Mouse (Mus musculus) neural tube, embryonic 15.5 days (tissue): ENCODE data around the gene Gusb. TPM values are rescaled to one million over a fixed set of nuclear protein-coding genes. Genes with fewer than 3 reads are reported as not detected.

Experiments used
- ATAC-seq: fragments of 200-750 bp; cut with Nextera tagmentation; 2 replicates; pipeline ENCODE4 v1.8.0; 2017; ENCODE audit warnings: mild to moderate bottlenecking, moderate TSS enrichment, moderate library complexity; ENCODE audit not compliant: low FRiP score
- H3K27ac ChIP-seq: fragments of 300-500 bp; sonication (generic); replicated peaks from 2 replicates; pipeline ENCODE4 v1.5.1; 2015; ENCODE audit warnings: mild to moderate bottlenecking, inconsistent platforms
- H3K27me3 ChIP-seq: fragments of 300-500 bp; sonication (generic); replicated peaks from 2 replicates; pipeline ENCODE4 v1.6.1; 2015; ENCODE audit warnings: inconsistent platforms
- H3K36me3 ChIP-seq: fragments of 300-500 bp; sonication (generic); 2 replicates; pipeline ENCODE4 v1.6.1; 2015; ENCODE audit warnings: inconsistent platforms
- H3K4me1 ChIP-seq: fragments of 300-500 bp; sonication (generic); 2 replicates; pipeline ENCODE4 v1.6.1; 2015; ENCODE audit warnings: inconsistent platforms
- H3K4me2 ChIP-seq: fragments of 300-500 bp; sonication (generic); 2 replicates; pipeline ENCODE4 v1.6.1; 2015; ENCODE audit warnings: inconsistent platforms, mild to moderate bottlenecking, moderate library complexity
- H3K4me3 ChIP-seq: fragments of 300-500 bp; sonication (generic); replicated peaks from 2 replicates; pipeline ENCODE4 v1.5.1; 2015; ENCODE audit warnings: mild to moderate bottlenecking, inconsistent platforms
- H3K9ac ChIP-seq: fragments of 300-500 bp; sonication (generic); replicated peaks from 2 replicates; pipeline ENCODE4 v1.6.1; 2015; ENCODE audit warnings: mild to moderate bottlenecking, inconsistent platforms
- H3K9me3 ChIP-seq: fragments of 300-500 bp; sonication (generic); replicated peaks from 2 replicates; pipeline ENCODE4 v1.6.1; 2016; ENCODE audit warnings: inconsistent platforms
- whole genome bisulfite sequencing: fragments of 180-500 bp; shearing (Covaris S2); methylation state at CpG from one replicate; pipeline ENCODE4 v1.1.7; 2015; ENCODE audit warnings: mixed read lengths; 5-methylcytosine and 5-hydroxymethylcytosine counted together
- polyA plus RNA-seq: library from polyadenylated mRNA; unstranded; fragments of >200 nt; fragmentation: Nextera tagmentation; extraction: Ambion mirVana; gene quantifications from 2 replicates; pipeline ENCODE4 v1.2.1, GENCODE M21; 2015

The Gusb gene
- 37.8 and 45.4 TPM in 2 replicates for polyA plus RNA-seq

- H3K27me3 ChIP-seq = no peaks in the 10 kb centered on the region
- 1% methylated on average over 39 of the region's 39 CpGs for WGBS
- peak; percentile 91 for ATAC-seq
Observed at GRCm38 (mm10) chr5:130002301-130003146, at the start of gene Gusb. Gene Gusb, minus strand, starts transcription at chr5:130003049.

DNA sequence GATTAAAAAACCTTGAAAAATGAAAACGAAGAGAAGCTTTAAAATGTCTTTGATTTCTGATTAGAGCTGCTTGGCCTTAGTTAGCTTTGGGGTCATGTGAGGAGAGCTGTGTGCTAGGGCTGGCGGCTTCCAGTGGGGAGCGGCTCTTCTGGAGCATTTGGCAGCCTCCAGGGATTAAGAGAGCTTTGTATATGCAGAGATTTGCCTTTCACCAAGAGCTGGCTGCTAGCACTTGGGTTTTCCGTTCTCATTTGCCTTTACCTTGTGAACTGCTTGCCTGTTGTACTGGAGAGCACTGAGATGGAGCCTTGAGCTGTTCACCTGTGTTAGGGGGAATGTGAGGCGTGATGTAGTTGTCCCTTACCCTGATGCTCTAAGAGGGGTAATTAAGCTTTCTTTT, 49.7 kb upstream of the Gusb start:
- no peak overlapping the region for H3K27ac ChIP-seq
- H3K36me3 ChIP-seq = peaks cover 35% of the 10 kb centered on the region
- H3K9me3 ChIP-seq = no peaks in the 10 kb centered on the region
- WGBS = 86% methylated on average over 5 of the region's 5 CpGs
- H3K4me3 ChIP-seq = no peak overlapping the region
- no peak for ATAC-seq
- H3K4me1 ChIP-seq = no peaks in the 10 kb centered on the region
- H3K4me2 ChIP-seq = no peak overlapping the region
- H3K9ac ChIP-seq = no peak overlapping the region
- no peaks in the 10 kb centered on the region for H3K27me3 ChIP-seq

More at GRCm38 (mm10) chr5:130002301-130003146, at the start of gene Gusb:
- Histone ChIP-seq H3K27ac (peak within 1 kb of the TSS; percentile 54), H3K4me3 (peak within 1 kb of the TSS; percentile 56), H3K36me3 (no peaks in the 10 kb centered on the region), H3K4me1 (peaks cover 20% of the 10 kb centered on the region), H3K9ac (peak within 1 kb of the TSS; percentile 69), H3K9me3 (no peaks in the 10 kb centered on the region), H3K4me2 (peak within 1 kb of the TSS; percentile 74)

- Histone ChIP-seq H3K4me3 (no peak overlapping the region), H3K4me1 (no peaks in the 10 kb centered on the region), H3K27ac (no peak overlapping the region), H3K9ac (no peak overlapping the region), H3K9me3 (no peaks in the 10 kb centered on the region), H3K4me2 (no peak overlapping the region), H3K27me3 (no peaks in the 10 kb centered on the region), H3K36me3 (peaks cover 47% of the 10 kb centered on the region)
- ATAC-seq = no peak
- 91% methylated on average over 15 of the region's 15 CpGs for WGBS
Observed at GRCm38 (mm10) chr5:130051073-130051860, 48.4 kb upstream of the Gusb start.

- Histone ChIP-seq H3K27ac (no peak overlapping the region), H3K4me2 (no peak overlapping the region), H3K9ac (no peak overlapping the region), H3K27me3 (no peaks in the 10 kb centered on the region), H3K9me3 (no peaks in the 10 kb centered on the region), H3K4me3 (no peak overlapping the region), H3K4me1 (no peaks in the 10 kb centered on the region), H3K36me3 (peaks cover 54% of the 10 kb centered on the region)
- WGBS = 73% methylated on average over 6 of the region's 6 CpGs
- no peak for ATAC-seq
Observed at GRCm38 (mm10) chr5:130050416-130050815, 47.6 kb upstream of the Gusb start.

GRCm38 (mm10) chr5:130048786-130049520, 46.1 kb upstream of the Gusb start:
- no peak overlapping the region for H3K9ac ChIP-seq
- peak overlapping the region; percentile 41 for H3K27ac ChIP-seq
- 80% methylated on average over 15 of the region's 15 CpGs for WGBS
- no peak overlapping the region for H3K4me3 ChIP-seq
- no peaks in the 10 kb centered on the region for H3K27me3 ChIP-seq
- no peak for ATAC-seq
- no peak overlapping the region for H3K4me2 ChIP-seq
- peaks cover 59% of the 10 kb centered on the region for H3K36me3 ChIP-seq
- 0 out of 2 replicates have a peak, but pooled peaks cover 3% of the 10 kb centered on the region for H3K4me1 ChIP-seq
- H3K9me3 ChIP-seq = no peaks in the 10 kb centered on the region

- 0 out of 2 replicates have a peak, but pooled peaks cover 3% of the 10 kb centered on the region for H3K4me1 ChIP-seq
- no peak overlapping the region for H3K4me2 ChIP-seq
- no peak for ATAC-seq
- no peaks in the 10 kb centered on the region for H3K27me3 ChIP-seq
- 81% methylated on average over 6 of the region's 6 CpGs for WGBS
- H3K4me3 ChIP-seq = no peak overlapping the region
- no peaks in the 10 kb centered on the region for H3K9me3 ChIP-seq
- H3K36me3 ChIP-seq = peaks cover 69% of the 10 kb centered on the region
- H3K27ac ChIP-seq = no peak overlapping the region
- no peak overlapping the region for H3K9ac ChIP-seq
Observed at GRCm38 (mm10) chr5:130047013-130047412, 44.2 kb upstream of the Gusb start.

DNA sequence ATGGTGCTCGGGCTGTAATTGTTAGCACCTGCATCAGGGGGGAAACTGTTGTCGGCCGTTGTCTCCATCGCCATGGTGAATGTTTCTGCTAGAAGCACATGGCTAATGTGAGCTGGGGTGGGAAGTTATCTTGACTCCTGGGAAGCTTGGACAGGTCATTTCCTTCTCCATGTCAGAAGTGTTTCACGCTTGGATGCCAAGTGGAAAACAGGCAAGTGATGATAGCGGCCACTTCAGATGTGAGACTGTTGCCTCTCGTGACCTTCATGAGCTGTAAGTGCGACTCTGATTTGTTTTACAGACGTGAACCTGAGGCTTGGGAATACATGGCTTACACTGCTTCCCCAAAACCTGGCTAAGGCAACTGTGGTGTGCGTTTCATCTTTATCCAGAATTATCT, 43.7 kb upstream of the Gusb start:
- no peak overlapping the region for H3K4me2 ChIP-seq
- H3K27me3 ChIP-seq = no peaks in the 10 kb centered on the region
- WGBS = 93% methylated on average over 10 of the region's 10 CpGs
- H3K36me3 ChIP-seq = peaks cover 71% of the 10 kb centered on the region
- no peak overlapping the region for H3K27ac ChIP-seq
- ATAC-seq = no peak
- no peak overlapping the region for H3K4me3 ChIP-seq
- H3K9me3 ChIP-seq = no peaks in the 10 kb centered on the region
- H3K4me1 ChIP-seq = 0 out of 2 replicates have a peak, but pooled peaks cover 3% of the 10 kb centered on the region
- H3K9ac ChIP-seq = no peak overlapping the region

- no peak overlapping the region for H3K27ac ChIP-seq
- no peak for ATAC-seq
- H3K4me3 ChIP-seq = no peak overlapping the region
- H3K4me2 ChIP-seq = no peak overlapping the region
- H3K9ac ChIP-seq = no peak overlapping the region
- H3K36me3 ChIP-seq = peaks cover 70% of the 10 kb centered on the region
- 0 out of 2 replicates have a peak, but pooled peaks cover 3% of the 10 kb centered on the region for H3K4me1 ChIP-seq
- WGBS = 93% methylated on average over 7 of the region's 7 CpGs
- no peaks in the 10 kb centered on the region for H3K27me3 ChIP-seq
- H3K9me3 ChIP-seq = no peaks in the 10 kb centered on the region
Observed at GRCm38 (mm10) chr5:130046100-130046499, 43.3 kb upstream of the Gusb start.

DNA sequence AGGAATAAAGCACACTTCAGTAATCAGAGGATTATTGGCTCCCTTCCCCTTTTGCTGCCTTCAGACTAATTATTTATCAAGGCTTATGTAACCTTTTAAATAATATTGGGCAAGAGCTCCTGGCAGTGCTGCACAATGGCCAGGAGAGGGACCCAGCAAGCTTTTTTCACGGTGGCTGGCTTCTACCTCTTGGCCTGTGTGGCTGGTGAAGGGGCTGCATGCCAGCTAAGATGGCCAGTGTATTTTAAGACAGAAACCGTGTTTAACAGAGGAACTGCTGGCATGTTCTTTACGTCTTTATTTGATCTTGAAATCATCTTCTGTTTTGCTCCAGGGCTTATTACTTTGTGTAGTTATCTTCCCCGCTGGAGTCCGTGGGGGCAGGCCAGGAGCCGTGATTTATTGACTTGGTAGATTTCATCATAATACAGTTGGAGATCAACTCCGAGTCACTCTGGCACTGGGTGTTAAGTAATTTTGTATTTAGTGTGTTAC, 41.4 kb upstream of the Gusb start:
- H3K36me3 ChIP-seq = peaks cover 73% of the 10 kb centered on the region
- no peak for ATAC-seq

GRCm38 (mm10) chr5:130043741-130044140, 40.9 kb upstream of the Gusb start:
- Histone ChIP-seq H3K4me3 (no peak overlapping the region), H3K36me3 (peaks cover 69% of the 10 kb centered on the region), H3K27me3 (no peaks in the 10 kb centered on the region), H3K27ac (no peak overlapping the region), H3K4me2 (no peak overlapping the region), H3K9ac (no peak overlapping the region), H3K4me1 (0 out of 2 replicates have a peak, but pooled peaks cover 3% of the 10 kb centered on the region), H3K9me3 (no peaks in the 10 kb centered on the region)
- WGBS = 91% methylated on average over 3 of the region's 3 CpGs
- no peak for ATAC-seq

More for the DNA sequence above, 41.4 kb upstream of the Gusb start:
- Histone ChIP-seq H3K4me2 (no peak overlapping the region), H3K27ac (no peak overlapping the region), H3K4me3 (no peak overlapping the region), H3K9me3 (no peaks in the 10 kb centered on the region), H3K27me3 (no peaks in the 10 kb centered on the region), H3K4me1 (0 out of 2 replicates have a peak, but pooled peaks cover 3% of the 10 kb centered on the region), H3K9ac (no peak overlapping the region)
- WGBS = 67% methylated on average over 7 of the region's 7 CpGs

DNA sequence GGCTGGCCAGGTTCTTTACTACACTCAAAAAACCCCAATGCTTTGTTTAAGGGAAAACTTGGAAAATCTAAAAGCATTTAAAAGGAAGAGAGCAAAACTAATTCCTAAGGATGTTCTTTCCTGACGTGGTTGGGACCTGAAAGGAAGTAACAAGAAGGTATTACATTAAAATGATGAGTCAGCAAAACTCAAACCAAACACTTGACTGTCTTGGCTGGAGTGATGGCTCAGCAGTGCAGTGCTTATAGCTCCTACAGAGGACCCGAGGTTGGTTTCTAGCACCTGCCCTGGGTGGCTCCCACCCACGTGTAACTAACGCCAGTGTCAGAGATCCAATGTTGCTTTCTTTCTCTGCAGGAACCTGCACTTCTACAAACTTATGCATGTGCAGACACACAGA, 38.4 kb upstream of the Gusb start:
- Histone ChIP-seq H3K27ac (no peak overlapping the region), H3K9ac (no peak overlapping the region), H3K9me3 (no peaks in the 10 kb centered on the region), H3K4me2 (no peak overlapping the region), H3K36me3 (peaks cover 58% of the 10 kb centered on the region), H3K4me3 (no peak overlapping the region), H3K27me3 (no peaks in the 10 kb centered on the region), H3K4me1 (0 out of 2 replicates have a peak, but pooled peaks cover 3% of the 10 kb centered on the region)
- ATAC-seq = no peak
- WGBS = 87% methylated on average over 4 of the region's 4 CpGs
